Comparison of ENCODE assay signal across 8 mouse cellular contexts in the genomic region with DNA sequence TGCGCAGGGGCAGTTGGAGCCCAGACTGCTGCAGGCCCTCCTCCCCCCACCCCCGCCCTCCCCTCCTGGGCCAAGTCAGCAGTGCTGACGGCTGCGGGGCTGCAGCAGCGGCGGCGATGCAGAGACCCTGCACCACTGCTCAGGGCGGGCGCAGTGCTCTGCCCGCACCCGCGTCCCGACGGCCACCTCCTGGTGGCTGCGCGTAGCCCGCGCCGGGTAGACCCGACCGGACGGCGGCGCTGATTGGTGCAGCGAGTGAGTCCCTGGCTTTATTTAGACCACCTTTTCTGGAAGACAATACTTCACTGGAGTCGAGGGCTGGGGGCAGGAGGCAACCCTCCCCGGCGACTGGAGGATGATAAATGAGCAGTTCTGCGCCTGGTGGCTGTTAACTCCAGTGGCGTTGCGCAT. TPM values are rescaled to one million over a fixed set of nuclear protein-coding genes. Genes with fewer than 3 reads are reported as not detected.
A peak's percentile ranks its signal among the peaks of the same experiment; 100 is the strongest.
DNase-seq lines count a peak whose midpoint lies in the region; ATAC-seq lines count a peak whose summit lies in the region.

No protein-coding gene starts in this region.

- H3K36me3 ChIP-seq in midbrain, embryonic 14.5 days (ENCODE audit: control insufficient read depth, insufficient read depth, low read length): no peaks in the 10 kb centered on the region

- no peak for ATAC-seq in midbrain, embryonic 14.5 days (ENCODE audit: low FRiP score, low TSS enrichment)

- H3K4me1 ChIP-seq in midbrain, embryonic 14.5 days (ENCODE audit: control insufficient read depth, insufficient read depth, low read length): peaks cover 16% of the 10 kb centered on the region; the same call in 1 of the 2 replicates

- peak overlapping the region; percentile 50 for H3K4me2 ChIP-seq in midbrain, embryonic 14.5 days (ENCODE audit: low read length)

- peaks cover 69% of the 10 kb centered on the region for H3K27me3 ChIP-seq in midbrain, embryonic 14.5 days (ENCODE audit: control insufficient read depth, insufficient read depth, low read length)

- WGBS in midbrain, embryonic 14.5 days: under 1% methylated on average over 31 of the region's 31 CpGs

- no peak overlapping the region; the same call in 1 of the 2 replicates for H3K9ac ChIP-seq in midbrain, embryonic 14.5 days (replicated peaks; ENCODE audit: low read length)

- H3K27ac ChIP-seq in midbrain, embryonic 14.5 days (replicated peaks; ENCODE audit: low read depth, low read length): no peak overlapping the region

- H3K4me3 ChIP-seq in midbrain, embryonic 14.5 days (replicated peaks; ENCODE audit: low read depth, low read length): peak overlapping the region; percentile 26; the same call in 1 of the 2 replicates

- intact Hi-C loops in heart, postnatal 14 days (cut with DNase I): no loop called here
- intact Hi-C loops in left cerebral cortex, postnatal 10 days (cut with DNase I): loop anchor here (10.0 kb wide), 1 partner anchor 202 kb away; the partner anchor contains the start of gene Eno1

- H3K9me3 ChIP-seq in midbrain, embryonic 14.5 days (ENCODE audit: control insufficient read depth, low read length): no peaks in the 10 kb centered on the region

- DNase-seq in kidney, postnatal 10 days: peak; percentile 45
- DNase-seq in kidney, adult 8-10 months: no peak
- peak; percentile 60 for DNase-seq in embryo, embryonic 10.5 days (ENCODE audit: low spot score)
- peak; percentile 24 to 47 for DNase-seq in heart, postnatal 14 days
- peak; percentile 52 for DNase-seq in midbrain, embryonic 14.5 days
- DNase-seq in gastrocnemius, postnatal 25 days: no peak
- DNase-seq in left cerebral cortex, postnatal 10 days (ENCODE audit: extremely low spot score in 1 of 2, low spot score in 2 of 2): no peak
- no peak for DNase-seq in right cerebral cortex, postnatal 4 days

RNA-seq across cellular contexts. Expression of gene H6pd, which starts 24.4 kb away (rescaled TPM):
- total RNA-seq in heart, postnatal 14 days (2021): 10 to 100 TPM; 41.0 to 45.9 TPM
- 1.5 and 1.7 TPM in 2 replicates for polyA plus RNA-seq in midbrain, embryonic 14.5 days (2014; fragmentation: Nextera tagmentation; extraction: Ambion mirVana)
- 10 to 100 TPM; 43.2 to 49.2 TPM for total RNA-seq in gastrocnemius, postnatal 25 days (2021)
- total RNA-seq in left cerebral cortex, postnatal 10 days (2021): 10 to 100 TPM; 13.7 to 17.0 TPM

RNA-seq across cellular contexts. Expression of gene Gpr157, which starts 53.9 kb away (rescaled TPM):
- total RNA-seq in heart, postnatal 14 days (2021): 10 to 100 TPM; 29.5 to 33.7 TPM
- 0.11 and 0.25 TPM in 2 replicates for polyA plus RNA-seq in midbrain, embryonic 14.5 days (2014; fragmentation: Nextera tagmentation; extraction: Ambion mirVana)
- total RNA-seq in gastrocnemius, postnatal 25 days (2021): 10 to 100 TPM; 22.8 to 35.7 TPM
- total RNA-seq in left cerebral cortex, postnatal 10 days (2021): 1 to 10 TPM in 1 of 2 experiments, under 1 TPM in 1; 0.94 to 1.1 TPM

Comparison
In these comparisons a context has a peak if more than half of its experiments do, and no peak if none do; other contexts are left out.
1. DNase-seq: peak in kidney, postnatal 10 days (single experiment), embryo, embryonic 10.5 days (single experiment), heart, postnatal 14 days (2 of 2) and midbrain, embryonic 14.5 days (single experiment); none in kidney, adult 8-10 months (0 of 2), gastrocnemius, postnatal 25 days (single experiment), left cerebral cortex, postnatal 10 days (0 of 2) and right cerebral cortex, postnatal 4 days (single experiment).
2. RNA of gene Gpr157, which starts 53.9 kb away (total RNA-seq): 22.8 to 35.7 TPM in gastrocnemius, postnatal 25 days and 29.5 to 33.7 TPM in heart, postnatal 14 days; 0.94 to 1.1 TPM in left cerebral cortex, postnatal 10 days; every median in the first group is over 10 times any median in the second.